Mouse (Mus musculus): ENCODE results near the gene Ubn1.

The Ubn1 gene

GRCm38 (mm10) chr16:5071974-5072373, 22.1 kb downstream of the Ubn1 start:
- DNase-seq (ENCODE audit: low spot score in 2 of 2) = no peak

GRCm38 (mm10) chr16:5074341-5074740, 24.5 kb downstream of the Ubn1 start:
- no peak for DNase-seq (ENCODE audit: low spot score in 2 of 2)

GRCm38 (mm10) chr16:5085196-5085595, 35.3 kb downstream of the Ubn1 start:
- DNase-seq (ENCODE audit: low spot score in 2 of 2) = no peak

GRCm38 (mm10) chr16:5086179-5086578, 36.3 kb downstream of the Ubn1 start:
- DNase-seq (ENCODE audit: low spot score in 2 of 2) = no peak

GRCm38 (mm10) chr16:5089021-5089420, 39.2 kb downstream of the Ubn1 start:
- no peak for DNase-seq (ENCODE audit: low spot score in 2 of 2)

- DNase-seq (ENCODE audit: low spot score in 2 of 2) = no peak
These were observed 43.4 kb downstream of the Ubn1 start for GRCm38 (mm10) chr16:5093285-5093684.

- no peak for DNase-seq (ENCODE audit: low spot score in 2 of 2)
These were observed 46.6 kb downstream of the Ubn1 start for GRCm38 (mm10) chr16:5096504-5096903.

GRCm38 (mm10) chr16:5101000-5101399, 51.1 kb downstream of the Ubn1 start:
- no peak for DNase-seq (ENCODE audit: low spot score in 2 of 2)

GRCm38 (mm10) chr16:5109877-5110276, 60.0 kb downstream of the Ubn1 start:
- no peak for DNase-seq (ENCODE audit: low spot score in 2 of 2)

GRCm38 (mm10) chr16:5111021-5111420, 61.2 kb downstream of the Ubn1 start:
- DNase-seq (ENCODE audit: low spot score in 2 of 2) = no peak

- DNase-seq (ENCODE audit: low spot score in 2 of 2) = no peak
These were observed 63.2 kb downstream of the Ubn1 start for GRCm38 (mm10) chr16:5113002-5113550.

GRCm38 (mm10) chr16:5113582-5113981, 63.7 kb downstream of the Ubn1 start:
- DNase-seq (ENCODE audit: low spot score in 2 of 2) = no peak

- DNase-seq (ENCODE audit: low spot score in 2 of 2) = no peak
These were observed 69.5 kb downstream of the Ubn1 start for GRCm38 (mm10) chr16:5119385-5119784.

- DNase-seq (ENCODE audit: low spot score in 2 of 2) = no peak
These were observed 70.0 kb downstream of the Ubn1 start for GRCm38 (mm10) chr16:5119845-5120244.

GRCm38 (mm10) chr16:5123476-5123875, 73.6 kb downstream of the Ubn1 start:
- no peak for DNase-seq (ENCODE audit: low spot score in 2 of 2)

GRCm38 (mm10) chr16:5130196-5130595, 80.3 kb downstream of the Ubn1 start:
- DNase-seq (ENCODE audit: low spot score in 2 of 2) = no peak

GRCm38 (mm10) chr16:5130766-5131165, 80.9 kb downstream of the Ubn1 start:
- DNase-seq (ENCODE audit: low spot score in 2 of 2) = no peak

GRCm38 (mm10) chr16:5131251-5131922, 81.5 kb downstream of the Ubn1 start:
- DNase-seq (ENCODE audit: low spot score in 2 of 2) = no peak

GRCm38 (mm10) chr16:5132401-5132801, 82.5 kb downstream of the Ubn1 start, which contains the start of gene Ppl:
TSS of gene Ppl (minus strand) at chr16:5132421.
- DNase-seq (ENCODE audit: low spot score in 2 of 2) = no peak

- DNase-seq (ENCODE audit: low spot score in 2 of 2) = no peak
These were observed 84.9 kb downstream of the Ubn1 start for GRCm38 (mm10) chr16:5134623-5135330.

- no peak for DNase-seq (ENCODE audit: low spot score in 2 of 2)
These were observed 85.8 kb downstream of the Ubn1 start for GRCm38 (mm10) chr16:5135551-5136261.

Measured in frontal cortex, postnatal 10 days (tissue).